Mouse (Mus musculus) right cerebral cortex, postnatal 10 days (tissue): ENCODE data around the gene Shcbp1l.

ENCODE experiments used
- DNase-seq, 2 experiments: peaks; one replicate each; pipeline ENCODE4 v3.0.0; 2021; ENCODE audit warnings: low spot score in 2 of 2

Shcbp1l gene

GRCm38 (mm10) chr1:153486767-153487499 is 62.0 kb downstream of the Shcbp1l start:
- DNase-seq = peak; percentile 61 to 68

GRCm38 (mm10) chr1:153487500-153487879 is 62.5 kb downstream of the Shcbp1l start, which contains the start of gene Dhx9:
TSS of gene Dhx9 (minus strand) at chr1:153487660.
- DNase-seq = peak; percentile 99

GRCm38 (mm10) chr1:153489132-153489531 is 64.2 kb downstream of the Shcbp1l start:
- peak; percentile 54 for DNase-seq

- no peak for DNase-seq
These were observed 64.6 kb downstream of the Shcbp1l start for GRCm38 (mm10) chr1:153489540-153489939.

- DNase-seq = no peak
These were observed 65.0 kb downstream of the Shcbp1l start for GRCm38 (mm10) chr1:153489963-153490362.

- DNase-seq = no peak
These were observed 66.4 kb downstream of the Shcbp1l start for GRCm38 (mm10) chr1:153491345-153491744.

GRCm38 (mm10) chr1:153491822-153492221 is 66.9 kb downstream of the Shcbp1l start:
- DNase-seq = no peak

GRCm38 (mm10) chr1:153493338-153493737 is 68.4 kb downstream of the Shcbp1l start:
- no peak for DNase-seq

- no peak for DNase-seq
These were observed 69.0 kb downstream of the Shcbp1l start for GRCm38 (mm10) chr1:153493931-153494330.

GRCm38 (mm10) chr1:153496030-153496429 is 71.1 kb downstream of the Shcbp1l start:
- DNase-seq = no peak

- no peak for DNase-seq
These were observed 75.1 kb downstream of the Shcbp1l start for GRCm38 (mm10) chr1:153500030-153500429.

- peak; percentile 39 to 40 for DNase-seq
These were observed 76.8 kb downstream of the Shcbp1l start for GRCm38 (mm10) chr1:153501644-153502321.
